Mouse (Mus musculus) thymus, postnatal 4 days (tissue): ENCODE measurements around the gene Rdx.

Source experiments
- DNase-seq: peaks from one replicate; pipeline ENCODE4 v3.0.0; 2021

Gene Rdx

DNA sequence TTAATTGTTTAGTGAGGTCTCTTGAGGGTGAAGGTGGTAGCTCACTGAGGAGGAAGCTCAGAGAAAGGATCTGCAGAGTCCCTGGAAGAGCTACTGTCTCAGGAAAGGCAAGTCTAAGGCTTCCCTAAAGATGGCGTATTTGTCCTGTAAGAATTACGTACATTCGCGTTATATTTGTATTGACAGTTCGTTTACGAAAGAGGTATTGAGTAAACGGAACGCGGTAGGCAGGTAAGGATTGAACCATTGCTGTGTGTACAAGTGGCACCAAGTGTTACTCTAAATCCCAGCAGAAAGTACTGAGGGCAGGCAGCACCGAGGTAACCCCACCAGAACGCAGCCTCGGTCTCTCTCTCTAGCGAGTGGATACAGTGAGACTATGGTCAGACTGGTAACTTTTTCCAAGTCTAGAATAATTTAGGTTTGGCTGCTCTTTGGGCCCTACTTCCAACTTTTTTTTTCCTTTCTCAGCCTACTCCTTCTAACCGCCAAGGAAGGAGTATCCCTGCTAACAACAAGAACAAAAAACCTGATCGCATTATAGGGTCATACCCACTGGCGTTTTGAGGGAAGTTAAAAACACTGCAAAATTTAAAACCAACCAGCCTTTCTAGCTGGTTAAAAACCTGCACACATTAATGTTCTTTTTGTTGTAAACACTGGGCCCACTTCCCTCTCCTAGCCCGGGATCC lies at the start of gene Rdx:
Gene Rdx (plus strand): TSS at position 45 of the 692 bp plus-strand sequence.
- DNase-seq: peak; percentile 35

DNA sequence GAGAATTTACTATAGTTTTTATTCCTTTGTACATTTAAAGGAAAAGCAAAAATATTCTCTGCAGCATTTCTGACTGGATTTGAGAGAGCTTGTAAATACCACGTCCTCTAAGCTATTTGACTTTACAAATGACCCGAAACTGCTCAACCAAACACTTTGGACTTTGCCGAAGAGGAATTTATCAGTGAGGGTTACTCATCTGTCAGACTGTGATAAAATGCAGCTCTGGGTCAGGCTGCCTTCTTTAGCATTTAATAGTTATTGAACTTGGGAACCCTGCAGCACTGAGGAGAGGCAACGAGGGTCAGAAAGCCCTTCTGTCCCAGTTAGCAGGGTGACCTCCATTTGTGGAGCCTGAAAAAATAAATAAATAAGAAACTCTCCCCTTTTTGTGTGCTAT lies 43.5 kb upstream of the Rdx start:
- DNase-seq: no peak

DNA sequence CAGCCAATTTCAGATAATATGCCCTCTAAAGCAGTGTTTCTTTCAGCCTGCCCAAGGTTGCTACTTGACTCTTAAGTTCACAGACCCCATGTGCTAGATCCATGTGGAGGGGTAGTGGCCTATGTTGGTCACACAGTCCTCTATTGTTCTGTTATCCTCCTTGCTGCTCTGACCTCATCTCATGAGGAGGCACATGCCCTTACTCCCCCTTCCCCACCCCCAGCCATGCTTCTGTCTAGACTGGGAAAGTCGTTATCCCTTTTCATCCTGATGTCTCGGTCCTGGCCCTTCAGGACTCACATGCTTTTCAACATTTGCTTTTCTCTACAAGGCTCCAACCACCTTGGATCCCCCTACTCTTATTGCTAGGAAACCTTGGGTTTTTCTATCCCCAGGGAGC lies 39.6 kb upstream of the Rdx start:
- DNase-seq: no peak

DNA sequence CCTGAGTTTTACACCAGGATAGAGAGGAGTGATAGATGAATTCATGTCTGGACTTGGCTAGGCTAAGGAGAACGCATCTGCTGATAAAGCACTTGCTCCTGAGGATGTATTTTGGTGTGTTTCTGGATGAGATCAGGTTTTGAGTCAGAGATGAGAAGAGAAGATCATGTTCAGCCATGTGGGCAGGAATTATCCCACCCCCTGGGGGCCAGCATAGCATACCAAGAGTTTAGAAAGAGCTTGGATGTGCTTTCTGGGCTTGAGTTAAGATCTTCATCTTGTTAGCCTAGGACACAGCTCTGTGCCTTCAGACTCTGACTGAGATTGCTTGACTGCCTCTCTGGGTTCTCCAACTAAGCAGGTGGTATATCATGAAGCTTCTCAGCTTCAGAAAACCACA lies 38.5 kb upstream of the Rdx start:
- DNase-seq: no peak

DNA sequence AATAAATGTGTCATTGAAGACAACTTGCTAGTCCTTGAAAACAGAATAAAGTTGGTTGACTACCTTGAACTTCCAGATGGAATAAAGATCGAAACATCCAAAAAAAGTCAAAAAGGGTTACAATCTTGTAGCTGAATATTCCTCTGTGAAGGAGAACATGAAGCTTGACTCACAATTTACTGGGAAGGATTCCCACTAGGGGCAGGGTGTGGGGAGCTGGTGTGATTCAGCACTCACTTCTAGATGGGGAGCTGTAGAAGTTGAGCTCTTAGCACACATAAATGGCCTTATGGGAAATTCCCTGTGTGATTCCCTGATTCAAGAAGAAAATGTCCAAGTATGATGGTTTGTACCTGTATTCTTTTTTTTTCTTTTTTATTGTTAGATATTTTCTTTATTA lies 34.7 kb upstream of the Rdx start:
- no peak for DNase-seq

DNA sequence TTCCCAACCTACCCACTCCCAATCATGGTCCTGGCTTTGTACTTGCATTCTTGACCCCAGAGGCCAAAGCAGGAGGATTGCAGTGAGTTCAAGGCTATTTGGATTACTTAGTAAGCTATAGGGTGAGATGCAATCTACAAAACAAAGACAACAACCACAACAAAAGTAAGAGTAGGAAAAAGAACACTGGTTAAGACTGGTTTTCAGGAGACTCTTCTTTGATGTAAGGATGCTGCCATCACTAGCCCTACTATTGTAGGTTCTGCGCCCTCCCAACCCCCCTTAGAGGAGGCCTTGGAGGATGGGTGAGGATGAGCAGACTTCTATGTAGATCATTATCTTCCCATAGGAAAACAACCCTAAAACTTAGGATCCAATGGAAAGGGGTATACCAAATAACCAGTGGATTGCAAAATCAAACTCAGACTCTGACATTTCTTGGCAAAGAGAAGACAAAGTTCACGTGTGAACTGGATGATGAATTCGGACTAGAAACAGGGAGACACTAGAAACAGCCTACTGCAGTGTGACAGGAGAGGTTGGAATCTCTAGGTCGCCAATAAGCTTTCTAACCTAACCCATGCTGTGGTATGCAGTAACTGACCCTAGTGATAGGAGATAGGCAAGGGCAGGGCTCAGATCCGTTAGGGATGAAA lies 34.1 kb upstream of the Rdx start:
- DNase-seq: no peak

DNA sequence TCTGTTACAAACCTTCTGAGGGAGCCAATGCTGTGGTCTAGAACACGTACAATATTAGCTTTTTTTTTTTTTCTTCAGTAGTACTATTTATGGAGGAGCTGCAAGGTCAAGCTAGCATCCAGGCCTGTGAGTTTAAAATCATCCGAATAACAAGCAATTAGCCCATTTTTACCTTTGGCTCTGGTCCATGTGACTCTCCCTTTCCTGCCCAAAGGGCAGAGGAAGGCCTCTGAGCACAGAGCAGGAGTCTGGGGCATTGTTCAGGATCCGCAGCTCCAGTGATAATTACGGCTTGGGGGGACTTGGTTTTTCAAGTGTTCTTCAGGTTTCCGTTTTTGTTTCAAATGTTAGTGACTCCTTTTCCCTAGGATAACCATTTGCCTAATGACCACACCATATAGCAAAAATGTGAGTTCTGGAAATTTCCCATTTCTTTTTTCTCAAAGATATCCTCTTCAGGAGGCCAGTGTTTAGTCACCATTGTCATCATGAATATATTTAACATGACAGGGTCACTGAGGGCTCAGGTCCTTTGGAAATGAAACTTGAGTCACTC lies 33.0 kb upstream of the Rdx start:
- DNase-seq: no peak

DNA sequence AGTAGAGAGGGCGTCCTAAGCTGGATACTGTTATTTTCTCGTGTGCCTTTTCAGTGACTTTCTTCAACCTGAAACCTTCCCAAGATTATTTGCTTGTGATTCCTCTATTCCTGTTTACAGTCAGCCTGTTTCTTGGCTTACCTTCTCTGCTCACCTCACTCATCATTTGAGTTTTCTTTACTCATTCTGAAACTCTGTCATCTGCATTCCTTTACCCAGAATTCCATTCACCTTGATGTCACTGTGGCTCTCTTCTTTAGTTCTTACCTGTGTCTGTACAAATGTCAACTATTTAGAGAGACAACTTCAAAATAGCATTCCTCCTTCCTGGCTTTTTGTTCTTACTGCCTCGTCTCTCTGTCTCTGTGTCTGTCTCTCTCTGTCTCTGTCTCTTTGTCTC lies 29.9 kb upstream of the Rdx start:
- DNase-seq: no peak

DNA sequence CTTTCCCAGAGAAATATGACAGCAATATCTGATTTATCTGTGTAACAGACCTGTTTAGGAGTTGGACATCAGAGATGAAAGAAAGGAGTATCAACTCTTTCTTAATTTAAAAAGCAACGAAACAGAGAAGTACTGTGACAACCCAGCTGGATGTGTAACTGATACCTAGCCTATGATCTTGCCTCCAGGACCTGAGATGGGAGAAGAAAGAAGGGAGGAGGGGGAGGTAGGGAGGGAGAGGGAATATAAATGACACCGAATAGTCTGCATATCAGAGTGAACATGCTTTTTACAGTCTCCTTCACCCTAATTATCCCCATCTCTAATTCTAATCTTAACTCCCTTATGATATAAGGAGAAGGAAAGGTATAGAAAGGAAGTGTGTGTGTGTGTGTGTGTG lies 29.1 kb upstream of the Rdx start:
- DNase-seq: no peak

DNA sequence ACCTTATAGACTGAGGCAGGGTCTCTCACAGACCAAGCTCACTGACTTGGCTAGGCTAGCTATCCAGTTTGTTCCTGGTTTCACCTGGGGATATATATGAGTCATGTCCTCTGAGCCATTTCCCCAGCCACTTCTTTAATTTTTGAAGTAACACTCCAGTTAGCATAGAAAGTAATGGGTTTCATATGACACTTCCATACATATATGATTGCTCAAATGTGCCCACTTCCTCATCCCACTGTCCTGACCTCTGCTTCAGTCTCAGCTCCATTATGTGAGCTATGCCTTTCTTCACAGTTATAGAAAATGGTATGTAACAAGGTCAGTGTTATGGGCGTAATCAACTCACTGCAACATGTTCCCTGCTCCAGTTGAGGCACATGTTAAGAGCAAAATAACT lies 28.5 kb upstream of the Rdx start:
- no peak for DNase-seq

DNA sequence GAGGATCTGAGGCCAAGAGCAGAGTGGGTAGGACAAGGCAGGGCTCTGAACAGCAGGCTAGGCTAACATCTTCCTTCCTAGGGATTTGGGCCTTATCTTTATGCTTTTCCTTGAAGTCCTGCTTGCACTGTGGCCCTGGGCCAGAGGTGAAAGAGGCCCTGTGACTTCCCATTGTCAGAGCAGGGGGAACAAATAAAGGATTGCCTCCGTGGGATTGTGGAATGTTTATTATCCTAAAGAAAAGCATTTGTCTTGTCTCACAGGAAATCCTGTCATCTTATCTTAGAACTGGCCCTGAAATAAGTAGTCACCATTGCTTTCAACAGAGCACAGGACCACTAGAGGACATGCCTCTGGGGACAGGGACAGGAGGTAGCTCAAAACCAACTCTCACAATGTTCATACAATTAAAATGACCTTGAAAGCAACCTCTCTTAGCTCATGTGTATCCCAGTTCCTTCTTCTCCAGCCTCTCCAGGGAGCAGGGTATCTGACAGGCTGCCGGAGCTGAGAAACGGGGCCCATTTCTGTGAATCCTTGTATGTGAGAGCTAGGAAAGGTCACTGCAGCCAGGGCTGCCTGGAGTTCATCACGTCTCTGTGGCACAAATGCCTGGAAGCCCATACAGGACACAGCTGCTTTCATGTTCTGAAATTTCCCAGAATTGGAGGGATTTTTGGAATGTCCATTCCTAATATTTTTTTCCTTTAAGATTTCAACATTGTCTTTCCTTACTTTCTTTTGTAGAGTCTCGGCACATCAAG lies 19.5 kb upstream of the Rdx start:
- no peak for DNase-seq

DNA sequence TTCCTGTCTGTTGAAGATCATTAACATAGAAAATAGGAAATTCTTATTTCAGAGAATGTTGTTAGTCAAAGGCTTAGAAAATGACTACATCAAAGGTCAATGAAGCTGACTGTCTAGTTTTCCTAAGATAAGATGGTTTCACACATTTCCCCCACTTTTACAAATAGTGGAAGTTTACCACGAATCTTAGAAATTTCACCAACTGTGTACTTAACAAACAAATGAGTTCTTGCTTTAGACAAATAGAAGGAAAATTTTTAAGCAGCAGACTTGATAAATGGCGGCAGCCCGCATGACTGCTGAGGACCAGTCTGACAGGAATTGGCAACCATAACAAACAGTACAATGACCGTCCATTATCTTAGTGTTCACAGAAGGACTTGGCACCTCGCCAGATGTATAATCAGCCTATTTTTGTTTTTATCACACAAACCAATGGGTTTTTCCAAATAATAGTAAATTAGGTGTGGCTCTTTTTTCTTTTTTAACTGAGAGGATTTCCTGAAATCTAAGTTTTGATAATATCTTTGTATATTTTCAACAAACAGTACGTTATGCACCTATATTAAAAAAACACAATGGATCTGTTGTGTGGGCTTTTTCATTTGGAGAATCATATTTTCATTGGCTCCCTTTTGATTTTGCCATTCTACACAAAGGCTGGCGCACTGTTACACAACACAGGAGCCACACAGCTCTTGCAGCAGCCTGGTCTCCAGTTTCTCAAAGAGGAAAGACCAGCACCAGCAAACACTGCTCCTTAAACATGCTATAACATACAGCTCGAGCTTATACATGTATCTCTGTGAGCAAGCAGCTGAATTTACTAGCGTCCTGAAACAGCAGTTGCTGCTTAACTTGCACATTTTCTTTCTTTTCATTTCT lies 18.2 kb upstream of the Rdx start:
- DNase-seq: no peak

DNA sequence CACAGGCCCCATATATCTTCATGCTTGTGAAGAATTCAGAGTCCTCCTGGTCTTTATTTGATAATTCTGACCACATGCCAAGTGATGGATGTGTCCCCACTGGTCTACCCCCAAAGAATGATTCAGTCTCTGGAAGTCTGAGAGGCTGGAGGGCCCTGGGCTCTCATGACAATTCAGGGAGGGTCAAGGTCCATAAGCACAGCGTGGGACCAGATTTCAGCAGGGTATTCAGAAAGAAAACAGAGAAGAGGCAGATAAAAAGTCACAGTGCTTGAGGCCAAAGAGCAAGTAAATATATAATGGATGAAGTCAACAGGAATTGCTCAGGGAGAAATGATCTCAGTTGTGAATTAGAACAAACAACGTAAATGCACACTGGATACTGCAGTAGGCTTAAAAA lies 15.5 kb upstream of the Rdx start:
- no peak for DNase-seq

DNA sequence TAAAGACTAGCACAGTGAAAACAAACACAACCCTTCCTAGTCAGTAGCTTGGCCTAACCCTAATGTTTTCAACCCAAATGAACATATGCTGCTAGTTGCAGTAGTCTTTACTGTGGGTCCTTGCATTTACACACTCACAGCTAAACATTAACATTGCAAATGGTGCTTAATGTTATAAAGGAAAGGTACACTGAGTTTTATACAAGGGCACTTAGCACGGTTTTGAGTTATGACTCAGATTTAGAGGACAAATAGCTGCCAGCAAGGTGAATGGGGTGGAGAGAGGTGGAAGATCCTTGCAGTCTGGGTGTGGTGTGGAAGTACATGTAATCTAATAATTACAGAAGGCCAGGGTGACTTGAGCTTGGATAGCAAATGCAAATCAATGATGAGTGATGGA lies 9.5 kb upstream of the Rdx start:
- DNase-seq: no peak

DNA sequence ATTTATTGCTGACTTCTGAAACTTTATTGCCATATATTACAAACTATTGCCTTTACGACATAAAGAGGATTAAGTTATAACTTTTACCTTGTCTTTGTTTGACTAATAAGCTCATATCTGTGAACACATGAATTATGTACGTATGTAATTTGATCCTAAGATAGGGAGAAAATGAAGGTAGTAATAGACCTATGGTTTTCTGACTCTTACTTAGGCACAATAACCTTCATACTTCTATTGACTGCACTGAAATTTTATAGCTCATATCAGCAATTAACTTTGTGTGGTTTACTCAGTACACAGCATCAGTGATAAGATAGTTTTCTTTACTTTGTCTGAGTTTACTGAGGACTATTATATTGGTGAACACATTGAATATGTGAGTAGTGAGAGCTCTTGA lies 5.3 kb upstream of the Rdx start:
- DNase-seq: no peak

DNA sequence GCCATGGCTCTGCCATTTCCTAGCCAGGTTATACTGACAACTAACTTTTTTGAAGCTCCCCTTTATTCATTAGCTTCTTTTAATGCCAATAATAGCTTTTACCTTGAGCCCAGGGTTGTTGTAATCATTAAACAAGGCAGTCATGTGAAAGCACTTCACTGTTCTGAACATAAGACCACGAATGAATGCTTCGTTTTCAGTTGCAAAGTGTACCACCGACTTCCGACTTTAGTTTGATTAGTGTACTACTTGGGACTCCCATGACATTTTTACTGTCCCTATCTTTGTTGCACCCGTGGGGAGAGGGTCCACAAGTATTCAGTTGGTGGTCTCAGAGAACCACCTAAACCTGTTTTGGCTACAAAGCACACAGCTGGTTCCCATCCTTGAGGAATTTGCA lies 287 bp upstream of the Rdx start:
- no peak for DNase-seq

DNA sequence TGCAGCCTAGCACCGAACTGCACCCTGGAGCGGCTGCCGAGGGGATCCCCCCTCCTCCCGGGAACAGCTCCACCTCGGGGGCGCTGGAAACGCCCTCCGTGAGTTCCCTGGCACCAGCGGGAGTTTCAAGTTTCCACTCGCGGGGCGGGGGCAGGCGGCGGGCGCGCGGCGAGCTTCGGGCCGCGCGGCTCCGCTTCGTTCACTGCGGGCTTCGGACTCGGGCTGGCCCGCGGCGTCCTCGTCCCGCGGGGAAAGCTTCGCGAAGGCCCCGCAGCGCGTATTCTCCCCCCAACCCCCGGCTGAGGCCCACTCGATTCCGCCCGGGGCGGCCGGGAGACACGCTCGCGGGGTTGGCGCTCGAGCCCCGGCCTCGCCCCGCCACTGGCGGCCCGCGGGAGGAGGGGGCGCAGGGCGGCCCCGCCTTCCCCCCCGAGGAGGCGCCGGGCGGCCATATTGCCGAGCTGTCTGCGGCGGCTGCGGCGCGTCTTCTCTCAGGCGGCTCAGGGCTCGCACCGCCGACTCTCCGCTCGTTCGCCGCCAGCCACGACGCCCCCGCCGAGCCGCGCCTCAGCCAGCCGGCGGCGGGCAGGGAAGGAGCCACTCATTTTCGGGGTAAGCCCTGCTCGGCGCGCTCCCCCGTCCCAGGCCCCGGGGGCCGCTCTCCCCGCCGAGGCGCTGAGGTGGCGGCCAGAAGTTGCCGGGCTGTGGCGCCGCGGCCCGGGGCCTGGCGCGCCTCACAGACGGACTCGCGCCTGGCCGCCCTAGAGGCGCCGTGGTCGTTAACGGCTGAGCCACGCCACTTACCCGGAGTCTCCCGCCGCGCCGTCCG lies 1.1 kb downstream of the Rdx start:
- peak; percentile 91 for DNase-seq

DNA sequence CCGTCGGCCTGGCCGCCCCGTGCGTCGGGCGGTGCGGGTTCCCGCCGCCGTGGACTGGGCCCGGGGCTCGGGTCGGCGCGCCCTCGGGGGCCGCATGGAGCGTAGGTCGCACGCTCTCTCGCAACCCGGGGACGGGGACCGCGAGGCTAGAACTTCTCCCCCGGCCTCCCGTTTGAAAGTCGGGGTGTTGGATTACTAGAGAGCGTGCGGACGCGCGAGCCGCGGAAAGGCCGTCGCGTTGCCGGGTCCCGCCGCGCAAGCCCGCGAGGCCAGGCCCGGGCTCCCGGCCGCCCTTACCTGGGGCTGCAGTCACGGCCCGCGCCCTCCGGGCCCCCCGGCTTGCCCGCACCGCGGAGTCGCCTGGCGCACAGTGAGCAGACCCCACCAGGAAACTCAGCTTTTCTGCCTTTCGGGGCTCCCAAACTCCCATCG lies 1.7 kb downstream of the Rdx start:
- peak; percentile 70 for DNase-seq

DNA sequence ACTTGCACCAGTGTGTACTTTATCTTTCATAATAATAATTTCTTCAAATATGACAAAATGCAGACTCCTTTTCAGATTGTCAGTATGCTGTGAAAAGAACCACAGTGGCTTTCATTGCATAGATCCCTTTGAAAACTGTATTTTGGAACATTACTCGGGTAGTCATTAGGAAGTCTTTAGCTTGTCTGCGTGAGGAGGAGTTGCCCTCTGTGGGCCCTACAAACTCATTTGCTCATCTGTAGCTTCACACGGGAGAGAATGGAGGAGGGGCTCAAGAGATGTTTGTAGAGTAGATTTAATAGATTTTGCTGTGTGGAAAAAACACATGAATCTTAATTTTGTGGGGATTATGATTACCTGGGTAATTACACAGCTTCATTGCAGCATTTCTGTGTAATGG lies 2.6 kb downstream of the Rdx start:
- DNase-seq: no peak

DNA sequence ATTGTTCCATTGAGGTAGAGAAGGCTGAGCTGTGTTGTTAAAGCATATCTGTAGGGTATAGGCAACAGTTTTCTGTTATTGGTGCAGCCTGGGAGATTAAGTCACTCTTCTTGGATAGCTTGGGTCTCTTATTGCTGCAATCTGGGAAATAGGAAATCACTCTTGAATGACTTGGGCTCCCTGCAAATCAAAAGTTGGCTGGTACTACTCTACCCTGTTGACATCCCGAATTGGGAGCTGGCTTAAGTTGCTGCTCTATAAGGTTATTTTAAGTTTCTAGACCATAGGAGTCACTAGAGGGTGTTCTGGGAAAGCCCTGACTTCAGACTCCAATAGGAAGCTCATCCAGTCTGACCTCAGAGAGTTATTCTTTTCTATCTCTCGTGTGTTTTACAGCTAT lies 3.4 kb downstream of the Rdx start:
- DNase-seq: no peak

DNA sequence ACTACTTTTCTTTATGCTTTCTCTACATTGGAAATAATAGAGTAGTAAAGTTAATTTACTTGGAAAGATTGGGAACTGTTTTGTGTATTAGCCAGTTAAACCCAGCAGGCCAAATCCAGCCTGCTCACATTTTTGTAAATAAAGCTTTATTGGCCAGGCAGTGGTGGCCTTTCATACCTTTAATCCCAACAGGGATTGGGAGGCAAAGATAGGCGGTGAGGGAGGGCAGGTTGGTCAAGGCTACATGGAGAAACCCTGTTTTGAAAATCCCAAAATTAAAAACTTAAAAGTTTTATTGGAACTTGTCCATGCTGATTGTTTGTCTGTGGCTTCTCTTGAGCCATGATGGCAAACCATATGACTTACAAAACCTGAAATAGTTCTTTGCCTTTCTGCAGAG lies 5.2 kb downstream of the Rdx start:
- no peak for DNase-seq

DNA sequence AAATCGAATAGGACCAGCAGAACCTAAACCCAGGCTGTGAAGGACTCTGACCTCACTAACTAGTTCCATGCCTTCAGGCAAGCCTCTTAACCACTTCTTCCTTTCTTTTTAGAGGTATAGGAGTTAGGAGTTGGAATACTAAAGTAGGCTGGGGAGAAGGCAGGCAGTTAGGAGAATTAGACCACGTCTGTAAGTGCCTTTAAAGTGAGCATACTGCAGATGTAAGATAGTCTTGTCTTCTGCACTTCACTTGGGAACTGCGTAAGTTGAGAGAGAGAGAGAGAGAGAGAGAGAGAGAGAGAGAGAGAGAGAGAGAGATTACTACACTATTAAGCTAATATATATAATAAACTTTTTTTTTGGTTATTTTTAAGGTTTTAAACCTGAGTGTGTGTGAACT lies 8.3 kb downstream of the Rdx start:
- no peak for DNase-seq
